Mouse (Mus musculus) embryonic facial prominence, embryonic 12.5 days (tissue): Measurements from ENCODE around the gene Trappc3. TPM values are rescaled to one million over a fixed set of nuclear protein-coding genes. Genes with fewer than 3 reads are reported as not detected.
A peak's percentile ranks its signal among the peaks of the same experiment; 100 is the strongest.

ENCODE experiments used
- ATAC-seq: fragments of 200-750 bp; cut with Nextera tagmentation; 2 replicates; pipeline ENCODE4 v1.8.0; 2017; ENCODE audit not compliant: insufficient number of reproducible peaks, insufficient read depth, low FRiP score, low TSS enrichment
- H3K27ac ChIP-seq: fragments of 300-500 bp; sonication (generic); 2 replicates; pipeline ENCODE4 v1.5.1; 2016; ENCODE audit warnings: mild to moderate bottlenecking
- H3K27me3 ChIP-seq: fragments of 300-500 bp; sonication (generic); 2 replicates; pipeline ENCODE4 v1.6.1; 2016; ENCODE audit warnings: mild to moderate bottlenecking, moderate library complexity
- H3K36me3 ChIP-seq: fragments of 300-500 bp; sonication (generic); 2 replicates; pipeline ENCODE4 v1.6.1; 2016; ENCODE audit warnings: mild to moderate bottlenecking
- H3K4me1 ChIP-seq: fragments of 300-500 bp; sonication (generic); 2 replicates; pipeline ENCODE4 v1.6.1; 2016
- H3K4me2 ChIP-seq: fragments of 300-500 bp; sonication (generic); replicated peaks from 2 replicates; pipeline ENCODE4 v1.6.1; 2016; ENCODE audit warnings: mild to moderate bottlenecking, moderate library complexity
- H3K4me3 ChIP-seq: fragments of 300-500 bp; sonication (generic); 2 replicates; pipeline ENCODE4 v1.5.1; 2016; ENCODE audit warnings: mild to moderate bottlenecking
- H3K9ac ChIP-seq: fragments of 300-500 bp; sonication (generic); 2 replicates; pipeline ENCODE4 v1.6.1; 2016; ENCODE audit warnings: mild to moderate bottlenecking, moderate library complexity
- H3K9me3 ChIP-seq: fragments of 300-500 bp; sonication (generic); 2 replicates; pipeline ENCODE4 v1.6.1; 2016; ENCODE audit warnings: mild to moderate bottlenecking, moderate library complexity
- WGBS: fragments of 180-500 bp; shearing (Covaris S2); methylation state at CpG from one replicate; pipeline ENCODE4 v1.1.7; 2016; 5-methylcytosine and 5-hydroxymethylcytosine counted together
- polyA plus RNA-seq: library from polyadenylated mRNA; unstranded; fragments of >200 nt; fragmentation: Nextera tagmentation; extraction: Ambion mirVana; gene quantifications from 2 replicates; pipeline ENCODE4 v1.2.1, GENCODE M21; 2016

Gene Trappc3
- polyA plus RNA-seq, 1 experiment from 2014 or later = 113 TPM

- Histone ChIP-seq H3K27ac (no peak overlapping the region), H3K4me2 (no peak overlapping the region), H3K27me3 (no peaks in the 10 kb centered on the region), H3K4me1 (no peaks in the 10 kb centered on the region), H3K9me3 (no peaks in the 10 kb centered on the region), H3K4me3 (no peak overlapping the region), H3K36me3 (peaks cover 100% of the 10 kb centered on the region), H3K9ac (no peak overlapping the region)
- WGBS = 90% methylated on average over 10 of the region's 10 CpGs
- no peak for ATAC-seq
Observed at GRCm38 (mm10) chr4:126235191-126235590, 26.9 kb upstream of the Trappc3 start.

GRCm38 (mm10) chr4:126236467-126237280 lies 25.5 kb upstream of the Trappc3 start:
- no peak overlapping the region for H3K9ac ChIP-seq
- no peak for ATAC-seq
- no peaks in the 10 kb centered on the region for H3K27me3 ChIP-seq
- no peak overlapping the region for H3K27ac ChIP-seq
- no peaks in the 10 kb centered on the region for H3K4me1 ChIP-seq
- 52% methylated on average over 63 of the region's 63 CpGs for WGBS
- 0 out of 2 replicates have a peak overlapping the region, but pooled peaks have one; percentile 11 for H3K4me2 ChIP-seq
- H3K36me3 ChIP-seq = peaks cover 98% of the 10 kb centered on the region
- no peak overlapping the region for H3K4me3 ChIP-seq
- no peaks in the 10 kb centered on the region for H3K9me3 ChIP-seq

GRCm38 (mm10) chr4:126237721-126238242 lies 24.3 kb upstream of the Trappc3 start:
- Histone ChIP-seq H3K4me1 (no peaks in the 10 kb centered on the region), H3K9me3 (no peaks in the 10 kb centered on the region), H3K4me2 (no peak overlapping the region), H3K27me3 (no peaks in the 10 kb centered on the region), H3K27ac (no peak overlapping the region), H3K9ac (no peak overlapping the region), H3K36me3 (peaks cover 92% of the 10 kb centered on the region), H3K4me3 (no peak overlapping the region)
- 74% methylated on average over 5 of the region's 5 CpGs for WGBS
- no peak for ATAC-seq

GRCm38 (mm10) chr4:126239862-126240475 lies 22.2 kb upstream of the Trappc3 start:
- 90% methylated on average over 13 of the region's 13 CpGs for WGBS
- no peak overlapping the region for H3K27ac ChIP-seq
- no peaks in the 10 kb centered on the region for H3K4me1 ChIP-seq
- H3K27me3 ChIP-seq = no peaks in the 10 kb centered on the region
- ATAC-seq = no peak
- H3K4me3 ChIP-seq = no peak overlapping the region
- H3K36me3 ChIP-seq = peaks cover 71% of the 10 kb centered on the region
- H3K9ac ChIP-seq = no peak overlapping the region
- no peaks in the 10 kb centered on the region for H3K9me3 ChIP-seq
- no peak overlapping the region for H3K4me2 ChIP-seq

- no peak overlapping the region for H3K27ac ChIP-seq
- no peaks in the 10 kb centered on the region for H3K9me3 ChIP-seq
- ATAC-seq = no peak
- H3K27me3 ChIP-seq = no peaks in the 10 kb centered on the region
- H3K9ac ChIP-seq = no peak overlapping the region
- peaks cover 64% of the 10 kb centered on the region for H3K36me3 ChIP-seq
- H3K4me2 ChIP-seq = no peak overlapping the region
- H3K4me3 ChIP-seq = no peak overlapping the region
- peaks cover 6% of the 10 kb centered on the region; the same call in 1 of the 2 replicates for H3K4me1 ChIP-seq
- 52% methylated on average over 9 of the region's 9 CpGs for WGBS
Observed at GRCm38 (mm10) chr4:126241956-126242355, 20.2 kb upstream of the Trappc3 start.

- Histone ChIP-seq H3K4me3 (no peak overlapping the region), H3K36me3 (peaks cover 61% of the 10 kb centered on the region), H3K27me3 (no peaks in the 10 kb centered on the region), H3K9me3 (no peaks in the 10 kb centered on the region), H3K27ac (no peak overlapping the region), H3K4me1 (peaks cover 10% of the 10 kb centered on the region; the same call in 1 of the 2 replicates), H3K4me2 (no peak overlapping the region), H3K9ac (no peak overlapping the region)
- 90% methylated on average over 6 of the region's 6 CpGs for WGBS
- no peak for ATAC-seq
Observed at GRCm38 (mm10) chr4:126242510-126242909, 19.6 kb upstream of the Trappc3 start.

GRCm38 (mm10) chr4:126246202-126246889 lies 15.8 kb upstream of the Trappc3 start:
- H3K27ac ChIP-seq = no peak overlapping the region
- no peaks in the 10 kb centered on the region for H3K9me3 ChIP-seq
- no peak for ATAC-seq
- WGBS = 84% methylated on average over 13 of the region's 13 CpGs
- H3K4me3 ChIP-seq = no peak overlapping the region
- peaks cover 28% of the 10 kb centered on the region for H3K4me1 ChIP-seq
- H3K36me3 ChIP-seq = peaks cover 38% of the 10 kb centered on the region
- no peaks in the 10 kb centered on the region for H3K27me3 ChIP-seq
- no peak overlapping the region; the same call in 1 of the 2 replicates for H3K9ac ChIP-seq
- H3K4me2 ChIP-seq = no peak overlapping the region

GRCm38 (mm10) chr4:126248261-126248868 lies 13.8 kb upstream of the Trappc3 start:
- H3K9me3 ChIP-seq = no peaks in the 10 kb centered on the region
- no peak for ATAC-seq
- WGBS = 25% methylated on average over 11 of the region's 11 CpGs
- H3K27me3 ChIP-seq = no peaks in the 10 kb centered on the region
- H3K27ac ChIP-seq = no peak overlapping the region
- H3K9ac ChIP-seq = no peak overlapping the region
- H3K36me3 ChIP-seq = peaks cover 32% of the 10 kb centered on the region
- peaks cover 48% of the 10 kb centered on the region for H3K4me1 ChIP-seq
- H3K4me2 ChIP-seq = no peak overlapping the region
- no peak overlapping the region for H3K4me3 ChIP-seq

- ATAC-seq = no peak
- peaks cover 26% of the 10 kb centered on the region for H3K36me3 ChIP-seq
- no peak overlapping the region for H3K27ac ChIP-seq
- no peaks in the 10 kb centered on the region for H3K27me3 ChIP-seq
- no peak overlapping the region for H3K9ac ChIP-seq
- no peak overlapping the region for H3K4me2 ChIP-seq
- 59% methylated on average over 4 of the region's 4 CpGs for WGBS
- H3K4me1 ChIP-seq = peaks cover 64% of the 10 kb centered on the region
- no peak overlapping the region for H3K4me3 ChIP-seq
- H3K9me3 ChIP-seq = no peaks in the 10 kb centered on the region
Observed at GRCm38 (mm10) chr4:126250659-126251058, 11.5 kb upstream of the Trappc3 start.

GRCm38 (mm10) chr4:126251655-126252254 lies 10.4 kb upstream of the Trappc3 start:
- 46% methylated on average over 11 of the region's 11 CpGs for WGBS
- Histone ChIP-seq H3K4me1 (peaks cover 60% of the 10 kb centered on the region), H3K27ac (peak overlapping the region; percentile 54; the same call in 1 of the 2 replicates), H3K4me2 (peak overlapping the region; percentile 28), H3K9me3 (no peaks in the 10 kb centered on the region), H3K4me3 (no peak overlapping the region), H3K9ac (peak overlapping the region; percentile 20; the same call in 1 of the 2 replicates), H3K36me3 (peaks cover 19% of the 10 kb centered on the region), H3K27me3 (no peaks in the 10 kb centered on the region)
- ATAC-seq = no peak
